Mouse (Mus musculus) ES-Bruce4 (cell line): ENCODE results near the gene Raf1.

ENCODE experiments used
- CTCF ChIP-seq: IDR thresholded peaks from one replicate; pipeline ENCODE4 v1.8.1; 2011; ENCODE audit warnings: low read depth, low read length
- EP300 ChIP-seq: IDR thresholded peaks from 2 replicates; pipeline ENCODE4 v1.6.1; 2011; ENCODE audit warnings: low read depth, low read length; ENCODE audit not compliant: insufficient read depth
- POLR2A ChIP-seq: IDR thresholded peaks from one replicate; pipeline ENCODE4 v1.8.1; 2011; ENCODE audit warnings: low read length; ENCODE audit not compliant: insufficient read depth

DNA sequence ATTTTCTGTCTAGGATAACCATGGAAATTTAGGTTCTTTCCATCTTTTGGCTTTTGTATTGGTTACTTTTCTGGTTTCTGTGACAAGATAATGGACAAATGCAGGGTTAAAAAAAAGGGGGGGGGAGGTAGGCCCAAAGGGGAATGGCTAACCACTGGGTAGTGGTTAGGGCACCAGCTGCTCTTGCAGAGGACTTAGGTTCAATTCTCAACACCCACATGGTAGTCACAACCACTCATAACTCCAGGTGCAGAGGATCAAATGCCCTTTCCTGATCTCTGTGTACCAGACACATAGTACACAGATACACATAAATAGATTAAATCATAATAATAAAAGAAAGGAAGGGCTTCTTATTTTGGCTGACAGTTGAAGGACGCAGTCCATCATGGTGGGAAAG, 1.6 kb upstream of the Raf1 start:
- TF ChIP-seq POLR2A (no peak), CTCF (no peak), EP300 (no peak)
